Mouse (Mus musculus) lung, embryonic 15.5 days (tissue): Measurements from ENCODE around the gene Tgfbr3. TPM values are rescaled to one million over a fixed set of nuclear protein-coding genes. Genes with fewer than 3 reads are reported as not detected.
"Not testable (repeated sequence)": the region's sequence is repeated elsewhere in the genome, so short reads cannot be mapped to it uniquely, and the experiment has no call there.

Source experiments
- ATAC-seq: fragments of 200-750 bp; cut with Nextera tagmentation; 2 replicates; pipeline ENCODE4 v1.8.0; 2017; ENCODE audit warnings: moderate number of reproducible peaks, borderline replicate concordance; ENCODE audit not compliant: low FRiP score, low TSS enrichment; ENCODE audit errors: extremely low read depth
- H3K27ac ChIP-seq: fragments of 300-500 bp; sonication (generic); 2 replicates; pipeline ENCODE4 v1.5.1; 2015; ENCODE audit warnings: moderate library complexity, mild to moderate bottlenecking, inconsistent platforms
- H3K27me3 ChIP-seq: fragments of 300-500 bp; sonication (generic); 2 replicates; pipeline ENCODE4 v1.6.1; 2015; ENCODE audit warnings: inconsistent platforms
- H3K36me3 ChIP-seq: fragments of 300-500 bp; sonication (generic); 2 replicates; pipeline ENCODE4 v1.6.1; 2015; ENCODE audit warnings: inconsistent platforms
- H3K4me1 ChIP-seq: fragments of 300-500 bp; sonication (generic); 2 replicates; pipeline ENCODE4 v1.6.1; 2015; ENCODE audit warnings: inconsistent platforms
- H3K4me2 ChIP-seq: fragments of 300-500 bp; sonication (generic); 2 replicates; pipeline ENCODE4 v1.6.1; 2015; ENCODE audit warnings: inconsistent platforms, mild to moderate bottlenecking, moderate library complexity
- H3K4me3 ChIP-seq: fragments of 300-500 bp; sonication (generic); 2 replicates; pipeline ENCODE4 v1.5.1; 2015; ENCODE audit warnings: mild to moderate bottlenecking, inconsistent platforms
- H3K9ac ChIP-seq: fragments of 300-500 bp; sonication (generic); 2 replicates; pipeline ENCODE4 v1.6.1; 2015; ENCODE audit warnings: inconsistent platforms
- H3K9me3 ChIP-seq: fragments of 300-500 bp; sonication (generic); 2 replicates; pipeline ENCODE4 v1.6.1; 2016; ENCODE audit warnings: inconsistent platforms
- WGBS: fragments of 180-500 bp; shearing (Covaris S2); methylation state at CpG from one replicate; pipeline ENCODE4 v1.1.7; 2015; 5-methylcytosine and 5-hydroxymethylcytosine counted together
- polyA plus RNA-seq: library from polyadenylated mRNA; unstranded; fragments of >200 nt; fragmentation: Nextera tagmentation; extraction: Ambion mirVana; gene quantifications from 2 replicates; pipeline ENCODE4 v1.2.1, GENCODE M21; 2015

Tgfbr3 gene
- polyA plus RNA-seq, 1 experiment from 2014 or later, result 22.2 TPM

- H3K4me3 ChIP-seq, result no peak overlapping the region
- H3K9ac ChIP-seq, result no peak overlapping the region
- peak overlapping the region; percentile 76 for H3K27ac ChIP-seq
- no peak overlapping the region for H3K4me2 ChIP-seq
- 0 out of 2 replicates have a peak, but pooled peaks cover 2% of the 10 kb centered on the region for H3K27me3 ChIP-seq
- no peaks in the 10 kb centered on the region for H3K9me3 ChIP-seq
- ATAC-seq, result peak; percentile 77
- H3K4me1 ChIP-seq, result peaks cover 34% of the 10 kb centered on the region
- WGBS, result 11% methylated on average over 3 of the region's 3 CpGs
- 0 out of 2 replicates have a peak, but pooled peaks cover 6% of the 10 kb centered on the region for H3K36me3 ChIP-seq
These were observed 37.6 kb downstream of the Tgfbr3 start for GRCm38 (mm10) chr5:107251751-107252305.

GRCm38 (mm10) chr5:107250548-107251272 lies 38.7 kb downstream of the Tgfbr3 start:
- H3K4me1 ChIP-seq, result peaks cover 34% of the 10 kb centered on the region
- 34% methylated on average over 19 of the region's 19 CpGs for WGBS
- peak overlapping the region; percentile 76; the same call in 1 of the 2 replicates for H3K27ac ChIP-seq
- H3K4me2 ChIP-seq, result peak overlapping the region; percentile 22; the same call in 1 of the 2 replicates
- ATAC-seq, result no peak
- H3K27me3 ChIP-seq, result 0 out of 2 replicates have a peak, but pooled peaks cover 2% of the 10 kb centered on the region
- 0 out of 2 replicates have a peak, but pooled peaks cover 6% of the 10 kb centered on the region for H3K36me3 ChIP-seq
- no peak overlapping the region for H3K4me3 ChIP-seq
- H3K9me3 ChIP-seq, result no peaks in the 10 kb centered on the region
- H3K9ac ChIP-seq, result no peak overlapping the region

- Histone ChIP-seq H3K4me2 (no peak overlapping the region), H3K36me3 (0 out of 2 replicates have a peak, but pooled peaks cover 3% of the 10 kb centered on the region), H3K4me1 (peaks cover 34% of the 10 kb centered on the region), H3K9ac (no peak overlapping the region), H3K27me3 (0 out of 2 replicates have a peak, but pooled peaks cover 2% of the 10 kb centered on the region), H3K4me3 (no peak overlapping the region), H3K9me3 (no peaks in the 10 kb centered on the region), H3K27ac (no peak overlapping the region)
- no peak for ATAC-seq
- WGBS, result 92% methylated on average over 6 of the region's 6 CpGs
These were observed 40.7 kb downstream of the Tgfbr3 start for GRCm38 (mm10) chr5:107248732-107249131.

DNA sequence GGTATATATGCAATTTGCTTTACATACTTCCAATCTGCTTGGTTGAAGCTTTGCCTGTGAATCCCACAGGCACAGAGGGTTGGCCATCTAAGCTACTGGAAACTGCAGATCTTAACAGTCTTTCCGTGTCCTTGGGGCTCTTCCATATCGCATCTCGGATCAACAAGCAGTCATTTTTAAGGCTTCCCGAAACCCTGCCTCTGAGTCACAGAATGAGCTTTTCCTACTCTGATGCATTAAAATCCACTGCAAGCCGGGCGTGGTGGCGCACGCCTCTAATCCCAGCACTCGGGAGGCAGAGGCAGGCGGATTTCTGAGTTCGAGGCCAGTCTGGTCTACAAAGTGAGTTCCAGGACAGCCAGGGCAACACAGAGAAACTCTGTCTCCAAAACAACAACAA lies 41.1 kb downstream of the Tgfbr3 start:
- 93% methylated on average over 11 of the region's 11 CpGs for WGBS
- H3K9me3 ChIP-seq, H3K4me2 ChIP-seq, H3K36me3 ChIP-seq, H3K27me3 ChIP-seq, H3K27ac ChIP-seq, H3K4me3 ChIP-seq, ATAC-seq, H3K9ac ChIP-seq: not testable (repeated sequence)
- H3K4me1 ChIP-seq, result peaks cover 30% of the 10 kb centered on the region

DNA sequence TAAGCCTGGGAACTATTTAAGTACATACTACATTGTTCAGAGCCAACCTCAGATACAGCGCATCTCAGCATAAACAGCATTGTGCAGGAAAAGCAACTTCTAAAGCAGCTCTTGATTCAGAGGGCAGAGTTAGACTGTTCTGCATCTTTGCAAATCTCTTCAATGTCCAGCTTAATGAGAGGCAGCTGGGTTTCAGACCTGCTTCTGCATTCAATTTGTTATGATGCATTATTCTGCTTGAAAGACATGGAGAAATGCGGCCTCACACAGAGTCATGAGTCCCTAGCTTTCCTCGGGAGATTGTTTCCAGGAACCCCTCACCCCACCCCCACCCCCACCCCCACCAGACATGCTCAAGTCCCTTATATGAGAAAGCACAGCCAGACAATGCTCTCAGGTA lies 41.6 kb downstream of the Tgfbr3 start:
- H3K36me3 ChIP-seq, result 0 out of 2 replicates have a peak, but pooled peaks cover 3% of the 10 kb centered on the region
- no peak overlapping the region for H3K4me2 ChIP-seq
- H3K9me3 ChIP-seq, result no peaks in the 10 kb centered on the region
- no peak for ATAC-seq
- H3K4me3 ChIP-seq, result no peak overlapping the region
- H3K27me3 ChIP-seq, result 0 out of 2 replicates have a peak, but pooled peaks cover 2% of the 10 kb centered on the region
- WGBS, result 71% methylated on average over 3 of the region's 3 CpGs
- no peak overlapping the region for H3K27ac ChIP-seq
- H3K9ac ChIP-seq, result no peak overlapping the region
- H3K4me1 ChIP-seq, result peaks cover 25% of the 10 kb centered on the region

DNA sequence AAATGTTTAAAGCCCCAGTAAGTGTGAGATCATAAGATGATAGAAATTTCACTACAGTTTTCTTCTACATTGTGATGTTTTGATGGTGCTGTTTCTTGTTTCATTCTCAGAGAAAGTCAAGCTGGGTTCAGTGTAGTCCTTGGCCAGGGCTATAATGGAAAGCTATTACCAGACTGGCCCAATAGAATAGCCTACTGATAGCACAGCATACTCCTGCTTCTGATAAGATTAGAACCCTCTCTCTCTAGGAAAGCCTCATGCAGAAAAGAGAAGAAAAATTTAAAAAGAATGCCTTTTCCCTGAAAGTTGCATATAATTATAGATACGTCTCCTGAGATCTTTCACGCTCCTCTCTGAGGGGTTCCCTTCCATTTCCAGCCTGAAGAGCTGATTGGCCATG lies 46.0 kb downstream of the Tgfbr3 start:
- no peaks in the 10 kb centered on the region for H3K9me3 ChIP-seq
- no peak overlapping the region for H3K4me3 ChIP-seq
- no peaks in the 10 kb centered on the region for H3K27me3 ChIP-seq
- no peak overlapping the region for H3K9ac ChIP-seq
- WGBS, result 88% methylated on average over 2 of the region's 2 CpGs
- H3K4me2 ChIP-seq, result no peak overlapping the region
- H3K36me3 ChIP-seq, result no peaks in the 10 kb centered on the region
- H3K4me1 ChIP-seq, result peaks cover 10% of the 10 kb centered on the region
- no peak for ATAC-seq
- H3K27ac ChIP-seq, result no peak overlapping the region

DNA sequence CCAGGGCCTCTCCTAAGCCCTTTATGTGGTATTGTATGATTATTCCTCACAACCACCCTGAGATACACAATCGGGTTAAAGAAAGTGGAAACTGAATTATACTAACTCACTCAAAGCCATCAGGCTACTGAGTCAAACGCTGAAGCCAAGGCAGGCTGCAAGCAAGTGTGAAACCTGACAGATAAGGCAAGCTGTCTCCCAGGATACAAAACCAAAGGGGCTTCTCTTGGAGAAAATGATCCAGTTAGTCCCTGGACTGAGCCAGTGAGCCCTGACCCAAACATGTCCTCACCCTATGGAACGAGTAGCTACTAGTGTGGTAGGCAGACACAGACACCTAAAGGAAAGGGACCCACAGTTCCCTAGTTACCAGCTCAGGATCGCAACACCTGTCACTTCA lies 46.4 kb downstream of the Tgfbr3 start:
- Histone ChIP-seq H3K27ac (no peak overlapping the region), H3K9me3 (no peaks in the 10 kb centered on the region), H3K4me2 (no peak overlapping the region), H3K27me3 (no peaks in the 10 kb centered on the region), H3K9ac (no peak overlapping the region), H3K4me3 (no peak overlapping the region), H3K36me3 (no peaks in the 10 kb centered on the region), H3K4me1 (peaks cover 15% of the 10 kb centered on the region)
- no peak for ATAC-seq
- 76% methylated on average over 4 of the region's 4 CpGs for WGBS

GRCm38 (mm10) chr5:107240276-107240675 lies 49.2 kb downstream of the Tgfbr3 start:
- no peaks in the 10 kb centered on the region for H3K27me3 ChIP-seq
- WGBS, result 14% methylated on average over 1 of the region's 1 CpGs
- H3K9me3 ChIP-seq, result no peaks in the 10 kb centered on the region
- no peak overlapping the region for H3K9ac ChIP-seq
- H3K4me1 ChIP-seq, result peaks cover 37% of the 10 kb centered on the region
- H3K4me3 ChIP-seq, result no peak overlapping the region
- no peak overlapping the region for H3K4me2 ChIP-seq
- H3K27ac ChIP-seq, result no peak overlapping the region
- H3K36me3 ChIP-seq, result no peaks in the 10 kb centered on the region
- ATAC-seq, result no peak

- ATAC-seq, result no peak; the same call in 1 of the 2 replicates
- WGBS, result 31% methylated on average over 7 of the region's 7 CpGs
- no peaks in the 10 kb centered on the region for H3K36me3 ChIP-seq
- no peak overlapping the region for H3K4me2 ChIP-seq
- H3K4me3 ChIP-seq, result no peak overlapping the region
- H3K27ac ChIP-seq, result peak overlapping the region; percentile 59
- H3K9me3 ChIP-seq, result no peaks in the 10 kb centered on the region
- H3K27me3 ChIP-seq, result no peaks in the 10 kb centered on the region
- peaks cover 58% of the 10 kb centered on the region for H3K4me1 ChIP-seq
- no peak overlapping the region for H3K9ac ChIP-seq
These were observed 51.4 kb downstream of the Tgfbr3 start for GRCm38 (mm10) chr5:107237971-107238426.

- Histone ChIP-seq H3K27ac (no peak overlapping the region), H3K4me3 (no peak overlapping the region), H3K27me3 (no peaks in the 10 kb centered on the region), H3K4me2 (no peak overlapping the region), H3K9me3 (no peaks in the 10 kb centered on the region), H3K36me3 (no peaks in the 10 kb centered on the region), H3K9ac (no peak overlapping the region), H3K4me1 (peaks cover 60% of the 10 kb centered on the region)
- no peak for ATAC-seq
- WGBS, result 58% methylated on average over 6 of the region's 6 CpGs
These were observed 52.5 kb downstream of the Tgfbr3 start for GRCm38 (mm10) chr5:107236975-107237374.

DNA sequence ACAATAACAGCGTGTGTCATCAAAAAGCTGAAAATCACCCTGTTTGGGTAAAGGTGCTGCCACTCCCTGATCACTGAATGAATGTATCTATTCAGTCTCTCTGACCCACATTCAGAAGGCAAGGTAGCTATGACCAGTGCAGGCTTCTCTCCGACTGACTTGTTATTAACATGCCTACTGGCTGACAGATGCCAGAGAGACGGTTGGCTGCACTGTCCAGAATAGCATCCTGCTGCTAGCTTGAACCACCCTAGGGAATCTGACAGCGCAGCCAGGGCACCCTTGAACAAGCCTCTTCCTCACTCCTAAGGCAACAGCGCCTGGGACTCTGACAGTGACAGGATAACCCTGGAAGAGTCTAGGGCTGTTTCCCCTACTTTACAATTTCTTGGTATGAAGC lies 53.4 kb downstream of the Tgfbr3 start:
- H3K27ac ChIP-seq, result 0 out of 2 replicates have a peak overlapping the region, but pooled peaks have one; percentile 9
- H3K36me3 ChIP-seq, result no peaks in the 10 kb centered on the region
- WGBS, result 82% methylated on average over 5 of the region's 5 CpGs

More for the DNA sequence above, 53.4 kb downstream of the Tgfbr3 start:
- ATAC-seq, result no peak
- Histone ChIP-seq H3K4me3 (no peak overlapping the region), H3K9me3 (no peaks in the 10 kb centered on the region), H3K4me2 (no peak overlapping the region), H3K4me1 (peaks cover 65% of the 10 kb centered on the region), H3K9ac (no peak overlapping the region), H3K27me3 (no peaks in the 10 kb centered on the region)
